Mouse (Mus musculus) testis, adult 2 months (tissue): ENCODE results near the gene Elobl.

Source experiments
- CTCF ChIP-seq: fragments of 200-500 bp; IDR thresholded peaks from 2 replicates; pipeline ENCODE4 v1.5.1; 2012; ENCODE audit warnings: low read depth, mild to moderate bottlenecking, inconsistent platforms, low read length, moderate library complexity; ENCODE audit not compliant: control insufficient read depth, insufficient read depth, insufficient replicate concordance
- POLR2A ChIP-seq: fragments of 200-500 bp; IDR thresholded peaks from 2 replicates; pipeline ENCODE4 v1.6.1; 2012; ENCODE audit warnings: low read depth, mild to moderate bottlenecking, inconsistent platforms, low read length, moderate library complexity; ENCODE audit not compliant: control insufficient read depth

GRCm38 (mm10) chr11:88945971-88946585 lies 20.7 kb downstream of the Elobl start:
- TF ChIP-seq POLR2A (no peak), CTCF (no peak)
